Mouse (Mus musculus) kidney, adult 2 months (tissue): ENCODE results near the gene Lrrfip1.

Experiments
- CTCF ChIP-seq: fragments of 200-500 bp; conservative IDR thresholded peaks from 2 replicates; pipeline ENCODE4 v1.5.1; 2011; ENCODE audit warnings: low read depth, mild to moderate bottlenecking, control low read depth, low read length, moderate library complexity, mixed read lengths; ENCODE audit not compliant: insufficient read depth, insufficient read length
- POLR2A ChIP-seq: fragments of 200-500 bp; IDR thresholded peaks from one replicate; pipeline ENCODE4 v1.6.1; 2011; ENCODE audit warnings: low read depth, low read length, control low read depth

DNA sequence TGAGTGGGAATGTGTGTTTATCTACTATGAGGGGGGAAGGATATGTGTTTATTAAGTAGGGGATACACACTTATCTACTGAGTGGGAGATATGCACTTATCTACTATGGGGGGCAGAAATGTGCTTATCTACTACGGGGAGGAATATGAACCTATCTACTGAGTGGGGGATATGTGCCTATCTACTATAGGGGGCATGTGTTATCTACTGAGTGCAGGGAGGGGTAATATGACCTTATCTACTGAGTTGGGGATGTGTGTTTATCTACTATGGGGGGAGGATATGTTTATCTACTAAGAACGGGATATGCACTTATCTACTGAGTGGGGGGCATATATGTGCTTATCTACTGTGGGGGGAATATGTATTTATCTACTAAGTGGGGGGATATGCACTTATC is 20.8 kb downstream of the Lrrfip1 start:
- TF ChIP-seq CTCF (no peak), POLR2A (no peak)
